Mouse (Mus musculus): ENCODE results near the gene Rerg.

DNA sequence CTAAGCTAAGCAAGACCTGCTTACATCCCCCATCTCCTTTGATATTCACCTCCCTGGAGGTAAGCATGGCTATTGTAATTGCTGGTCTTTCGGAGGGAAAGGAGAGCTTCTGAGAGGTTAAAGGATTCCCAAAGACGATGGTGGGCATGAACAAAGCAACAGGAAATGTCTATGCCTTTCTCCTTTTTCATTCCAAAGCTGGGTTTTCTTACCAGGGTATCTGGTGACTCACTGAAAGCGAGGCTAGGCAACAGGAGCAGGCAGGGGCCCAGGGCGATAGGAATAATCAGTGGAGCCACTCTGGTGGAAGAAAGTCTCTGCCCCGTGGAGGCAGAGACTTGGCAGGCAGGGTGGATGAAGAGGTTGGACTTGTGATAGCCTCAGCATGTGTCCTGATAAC, at the start of gene Rerg:
- TF ChIP-seq POLR2A (IDR thresholded peaks at IDR 0.05; ENCODE audit: extremely low read depth, insufficient read depth, low read length), result no peak
- TF ChIP-seq CTCF (IDR thresholded peaks at IDR 0.05; ENCODE audit: extremely low read depth, insufficient read depth, low read length), result no peak

Measured in cortical plate, adult 2 months (tissue).